Mouse (Mus musculus) erythroblast, embryonic 14.5 days (primary cell): ENCODE results near the gene Mmd2.

Experiments
- GATA1 ChIP-seq: IDR thresholded peaks from 2 replicates; pipeline ENCODE4 v1.6.1; 2012; ENCODE audit warnings: low read length, inconsistent platforms, mixed read lengths
- TAL1 ChIP-seq: IDR thresholded peaks from 3 replicates; pipeline ENCODE4 v1.6.1; 2012; ENCODE audit warnings: low read length, inconsistent platforms, mixed read lengths

DNA sequence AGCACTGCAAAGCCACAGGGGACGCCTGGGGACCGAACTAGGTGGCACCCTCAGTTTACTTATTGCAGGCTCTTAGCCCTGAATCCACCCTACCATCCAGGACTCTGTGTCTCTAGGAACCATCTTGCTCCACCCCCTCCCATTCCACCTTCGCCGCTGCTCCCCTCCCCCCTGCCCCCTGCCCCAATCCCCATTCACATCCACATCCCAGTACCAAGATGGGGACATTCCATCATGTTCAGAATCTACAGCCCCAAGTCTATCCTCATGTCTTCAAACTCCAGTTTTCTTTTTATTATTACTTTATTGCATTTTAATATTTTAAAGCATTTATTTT lies 357 bp upstream of the Mmd2 start:
- TF ChIP-seq TAL1 (no peak), GATA1 (no peak)
